Comparison of ENCODE assay signal across 8 mouse cellular contexts in the genomic region with DNA sequence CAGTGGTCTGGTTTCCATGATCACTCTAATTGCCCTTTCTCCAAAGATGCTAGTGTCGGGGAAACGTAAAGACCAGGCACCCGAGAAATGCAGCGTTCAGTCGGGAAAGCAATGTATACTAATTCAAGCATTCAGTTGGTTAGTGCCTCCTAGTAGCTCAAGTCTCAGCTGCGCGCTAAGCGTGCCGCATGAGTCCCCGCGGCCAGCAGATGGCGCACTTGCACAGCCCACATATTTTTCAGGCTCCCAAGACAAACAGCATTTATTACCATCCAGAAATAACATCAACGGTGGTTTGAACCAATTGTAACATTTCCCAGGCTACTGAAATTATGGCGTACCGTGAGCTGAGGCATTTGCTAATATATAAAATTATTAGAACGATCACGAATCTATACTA.
DNase-seq lines count a peak whose midpoint lies in the region; ATAC-seq lines count a peak whose summit lies in the region.

No protein-coding gene starts in this region.

- H3K27ac ChIP-seq in lung, embryonic 15.5 days = 0 out of 2 replicates have a peak overlapping the region, but pooled peaks have one; percentile 6

- no peaks in the 10 kb centered on the region for H3K27me3 ChIP-seq in lung, embryonic 15.5 days

- ATAC-seq in lung, embryonic 15.5 days (ENCODE audit: borderline replicate concordance, extremely low read depth, low FRiP score, low TSS enrichment) = peak; percentile 46; the same call in 1 of the 2 replicates

- intact Hi-C loops in heart, postnatal 10 days (cut with DNase I) = loop anchor here (2.0 to 5.0 kb wide), 4 partner anchors 346 to 578 kb away; no protein-coding TSS in a partner anchor

- no peaks in the 10 kb centered on the region for H3K9me3 ChIP-seq in lung, embryonic 15.5 days

- H3K4me1 ChIP-seq in lung, embryonic 15.5 days = 0 out of 2 replicates have a peak, but pooled peaks cover 5% of the 10 kb centered on the region

- DNase-seq in CD8-positive naive resting alpha-beta T cell, adult 2 months (ENCODE audit: low read depth in 2 of 2, low spot score in 2 of 2) = peak; percentile 1 to 7
- DNase-seq in adrenal gland, postnatal 25 days = peak; percentile 82
- DNase-seq in embryo, embryonic 9.5 days (ENCODE audit: extremely low spot score) = peak; percentile 83
- peak; percentile 72 to 84 for DNase-seq in heart, postnatal 10 days
- peak; percentile 84 for DNase-seq in layer of hippocampus, adult 11-12 months (ENCODE audit: low spot score)
- peak; percentile 73 for DNase-seq in ovary, postnatal 36 days (ENCODE audit: low spot score)
- peak; percentile 82 for DNase-seq in thymus, postnatal 4 days

- no peak overlapping the region for H3K4me2 ChIP-seq in lung, embryonic 15.5 days

- H3K36me3 ChIP-seq in lung, embryonic 15.5 days = no peaks in the 10 kb centered on the region

- no peak overlapping the region for H3K4me3 ChIP-seq in lung, embryonic 15.5 days

- WGBS in lung, embryonic 15.5 days = 10% methylated on average over 17 of the region's 17 CpGs

- H3K9ac ChIP-seq in lung, embryonic 15.5 days = no peak overlapping the region

Comparison
In these comparisons a context has a peak if more than half of its experiments do, and no peak if none do; other contexts are left out.
1. DNase-seq: peak in every context shown above with its lines; median percentile 84 in layer of hippocampus, adult 11-12 months; 83 in embryo, embryonic 9.5 days; 82 in adrenal gland, postnatal 25 days; 82 in thymus, postnatal 4 days; 78 in heart, postnatal 10 days; 73 in ovary, postnatal 36 days; 4 in CD8-positive naive resting alpha-beta T cell, adult 2 months.